17 mouse cellular contexts compared by ENCODE assay signal in genomic region chr1:43864758-43865157, GRCm38 (mm10).
"Had no signal": no experiment of that assay in that cellular context is flagged by ENCODE, and none has a peak within 500 bp of the region (broad histone marks: within the 10 kb centered on the region; RNA-seq: fewer than 3 reads in every experiment).

No protein-coding gene starts in this region.

- H3K36me3 ChIP-seq: midbrain, embryonic 10.5 days; midbrain, embryonic 12.5 days; neural tube, embryonic 13.5 days; neural tube, embryonic 15.5 days had no signal

- H3K27me3 ChIP-seq: midbrain, embryonic 12.5 days; neural tube, embryonic 13.5 days; neural tube, embryonic 15.5 days had no signal

- H3K4me3 ChIP-seq: midbrain, embryonic 10.5 days; midbrain, embryonic 12.5 days; myocyte; neural tube, embryonic 13.5 days; neural tube, embryonic 15.5 days had no signal

- H3K4me1 ChIP-seq: midbrain, embryonic 10.5 days; midbrain, embryonic 12.5 days; neural tube, embryonic 13.5 days; neural tube, embryonic 15.5 days had no signal

- DNase-seq: lung, embryonic 14.5 days; lung, postnatal 10 days; lung, postnatal 4 days; midbrain, embryonic 14.5 days; retina, postnatal 1 day; right cerebral cortex, adult 18-20 months; right cerebral cortex, postnatal 25 days; right cerebral cortex, postnatal 4 days; spleen, adult 18-20 months; thymus, adult 18-20 months; thymus, postnatal 14 days; thymus, postnatal 36 days had no signal

- H3K27ac ChIP-seq: midbrain, embryonic 10.5 days; midbrain, embryonic 12.5 days; neural tube, embryonic 13.5 days; neural tube, embryonic 15.5 days had no signal
